Mouse (Mus musculus): ENCODE measurements around the gene Haus8.
A peak's percentile ranks its signal among the peaks of the same experiment; 100 is the strongest.
"Not testable (repeated sequence)": the region's sequence is repeated elsewhere in the genome, so short reads cannot be mapped to it uniquely, and the experiment has no call there.

The Haus8 gene

GRCm38 (mm10) chr8:71272286-71273150, at the start of gene Haus8, which contains the start of gene Myo9b:
Gene Haus8, minus strand, starts transcription at chr8:71272934.
Gene Myo9b, plus strand, starts transcription at chr8:71272714.
- peak; percentile 99 for DNase-seq

DNA sequence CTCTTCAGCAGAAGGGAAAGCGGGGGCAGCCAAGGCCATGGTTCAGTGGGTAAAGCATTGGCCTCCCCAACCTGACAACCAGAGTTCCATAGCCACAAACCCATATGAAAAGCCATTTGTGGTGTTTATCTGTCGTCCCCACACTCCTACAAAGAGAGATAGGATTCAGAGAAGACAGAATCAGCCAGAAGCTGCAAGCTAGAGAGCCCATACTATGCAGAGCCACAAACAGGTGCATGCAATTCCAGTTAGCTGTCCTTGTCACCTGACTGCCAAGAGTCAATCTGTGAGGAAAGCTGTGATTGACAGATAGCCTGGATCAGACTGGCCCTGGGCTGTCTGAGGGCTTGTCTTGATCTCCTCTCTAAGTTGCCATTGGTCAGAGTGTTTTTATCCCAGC, 47.0 kb upstream of the Haus8 start:
- DNase-seq, result not testable (repeated sequence)

GRCm38 (mm10) chr8:71318610-71319009, 45.9 kb upstream of the Haus8 start:
- not testable (repeated sequence) for DNase-seq

DNA sequence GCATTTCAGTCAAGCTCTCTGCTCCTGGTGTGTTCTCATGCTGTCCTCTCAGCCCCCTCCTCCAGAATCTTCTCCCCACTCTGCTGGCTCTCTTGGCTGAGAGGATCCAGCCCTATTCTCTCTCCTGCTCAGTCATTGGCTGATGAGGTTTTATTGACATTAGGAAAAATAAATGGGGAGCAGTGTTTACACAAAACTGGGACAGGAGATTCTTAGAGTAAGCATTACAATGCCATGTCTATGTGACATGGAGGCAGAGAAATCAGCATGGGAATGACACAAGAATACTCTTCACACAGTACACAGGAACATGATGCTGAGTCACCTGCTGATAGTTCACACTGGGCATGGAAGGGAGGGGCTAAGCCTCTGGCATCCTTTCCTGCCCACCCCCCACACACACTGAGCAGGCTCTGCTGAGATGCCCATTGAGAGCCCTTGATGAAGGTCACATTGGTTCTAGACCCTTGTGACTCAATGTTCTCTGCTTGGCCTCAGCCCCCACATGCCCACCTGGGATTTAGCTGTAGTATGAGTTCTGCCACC, 43.8 kb upstream of the Haus8 start:
- no peak for DNase-seq

- no peak for DNase-seq
Observed at GRCm38 (mm10) chr8:71315972-71316371, 43.2 kb upstream of the Haus8 start.

DNA sequence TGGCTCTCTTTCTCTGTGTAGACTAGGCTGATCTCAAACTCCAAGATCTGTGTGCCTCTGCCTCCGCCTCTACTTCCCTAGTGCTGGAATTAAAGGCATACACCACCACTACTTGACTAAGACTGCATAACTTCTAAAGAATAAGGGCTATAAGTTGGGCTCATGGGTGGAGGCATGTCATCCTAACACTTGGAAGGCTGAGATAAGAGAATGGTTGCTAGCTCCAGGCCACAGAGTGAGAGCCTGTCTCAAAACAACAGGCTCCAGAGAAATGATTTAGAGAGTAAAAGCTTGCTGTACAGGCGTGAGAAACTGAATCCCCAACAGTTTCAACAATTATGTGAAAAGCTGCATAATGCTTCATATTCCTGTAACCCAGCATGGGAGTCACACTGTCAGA, 41.2 kb upstream of the Haus8 start:
- no peak for DNase-seq

- peak in 1 of 2 experiments; percentile 4 for DNase-seq
Observed at GRCm38 (mm10) chr8:71312700-71313099, 40.0 kb upstream of the Haus8 start.

DNA sequence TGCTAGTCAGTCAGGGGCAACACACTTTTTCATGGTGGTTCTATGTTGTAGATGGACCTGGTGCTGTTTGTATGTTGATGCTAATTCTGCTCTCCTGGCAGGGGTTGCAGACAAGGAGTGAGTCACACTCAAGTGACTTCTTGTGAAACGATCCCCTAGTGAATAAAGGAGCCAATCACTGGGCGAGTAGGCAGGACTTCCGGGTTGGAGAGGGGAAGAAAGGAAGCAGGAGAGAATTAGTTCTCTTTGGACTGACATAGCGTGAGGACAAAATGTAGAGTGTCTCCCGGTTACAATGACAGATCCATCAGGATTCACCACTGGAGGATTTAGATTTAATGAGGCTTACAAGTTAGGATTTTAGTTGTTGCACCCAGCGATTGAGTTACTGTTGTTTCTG, 37.7 kb upstream of the Haus8 start:
- no peak for DNase-seq

- no peak for DNase-seq
Observed at GRCm38 (mm10) chr8:71307913-71308312, 35.2 kb upstream of the Haus8 start.

DNA sequence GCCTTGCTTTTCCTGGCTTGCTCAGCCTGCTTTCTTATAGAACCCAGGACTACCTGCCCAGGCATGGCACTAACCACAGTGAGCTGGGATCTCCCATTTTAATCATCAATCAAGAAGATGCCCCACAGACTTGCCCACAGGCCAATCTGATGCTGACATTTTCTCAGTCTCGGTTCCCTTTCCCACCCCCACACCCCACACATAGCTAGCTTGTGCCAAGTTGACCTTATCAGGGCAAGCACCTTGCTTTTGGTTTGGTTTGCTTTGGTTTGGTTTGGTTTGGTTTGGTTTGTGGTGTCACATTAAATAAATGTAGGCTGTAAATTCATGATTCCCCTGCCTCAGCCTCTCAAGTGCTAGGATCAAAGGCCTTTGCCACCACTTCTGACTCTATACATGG, 34.6 kb upstream of the Haus8 start:
- no peak for DNase-seq

- no peak for DNase-seq
Observed at GRCm38 (mm10) chr8:71305988-71306387, 33.3 kb upstream of the Haus8 start.

- DNase-seq, result no peak
Observed at GRCm38 (mm10) chr8:71303632-71304031, 30.9 kb upstream of the Haus8 start.

DNA sequence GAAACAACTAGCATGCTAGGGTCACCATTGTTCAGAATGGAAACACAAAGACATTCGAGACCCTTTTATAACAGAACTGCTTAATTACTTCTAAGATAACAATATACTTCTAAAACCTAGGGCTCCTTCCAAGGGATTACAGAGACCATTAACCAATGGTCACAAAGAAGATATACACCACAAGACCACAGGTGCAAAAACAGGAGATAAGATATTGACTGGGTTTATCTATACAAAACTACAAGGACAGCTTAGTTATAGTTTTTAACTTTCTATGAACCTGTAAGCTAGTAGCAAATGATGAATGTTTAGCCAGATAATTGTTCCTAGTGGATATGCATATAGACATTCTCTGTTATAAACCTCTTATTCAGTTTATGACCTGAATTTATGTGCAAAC, 30.1 kb upstream of the Haus8 start:
- DNase-seq, result no peak

DNA sequence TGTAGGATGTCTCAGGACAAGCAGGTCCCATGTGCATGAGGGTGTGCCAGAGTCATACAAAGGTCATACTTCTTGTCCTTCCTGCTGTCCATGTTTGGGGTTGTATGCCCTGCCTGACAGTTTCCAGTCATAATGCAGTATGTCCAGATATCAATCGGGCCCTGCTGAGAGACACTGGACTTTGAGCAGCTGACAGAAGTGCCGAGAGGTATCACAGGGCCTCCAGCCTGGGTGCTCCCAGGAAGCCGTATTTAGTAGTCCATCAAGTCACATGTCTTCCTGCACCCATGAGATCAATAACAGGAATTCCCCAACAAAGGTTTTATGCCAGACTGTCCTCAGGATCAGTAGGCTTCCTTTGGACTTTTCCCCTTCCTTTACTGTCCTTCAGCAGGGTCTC, 27.0 kb upstream of the Haus8 start:
- no peak for DNase-seq

DNA sequence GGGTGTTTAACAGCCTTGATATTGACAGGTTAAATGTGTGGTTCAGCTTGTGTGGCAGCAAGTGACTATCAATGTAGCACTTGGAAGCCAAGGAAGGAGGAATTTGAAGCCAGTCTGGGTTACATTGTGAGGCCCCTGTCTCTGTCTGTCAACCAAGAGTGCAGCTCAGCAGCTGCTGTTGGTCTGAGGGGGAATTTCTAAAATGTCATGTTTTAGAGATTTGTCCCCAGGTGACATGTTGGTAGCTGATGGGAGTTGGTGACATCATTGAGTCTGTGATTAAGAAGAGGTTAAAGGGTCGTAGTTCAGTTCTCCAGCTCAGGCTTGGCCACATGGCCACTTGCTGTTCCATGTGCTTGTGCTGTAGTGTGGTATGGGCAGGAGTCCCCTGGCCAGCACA, 24.7 kb upstream of the Haus8 start:
- DNase-seq, result no peak

GRCm38 (mm10) chr8:71296784-71297183, 24.1 kb upstream of the Haus8 start:
- DNase-seq, result no peak

- DNase-seq, result no peak
Observed at GRCm38 (mm10) chr8:71296188-71296621, 23.5 kb upstream of the Haus8 start.

DNA sequence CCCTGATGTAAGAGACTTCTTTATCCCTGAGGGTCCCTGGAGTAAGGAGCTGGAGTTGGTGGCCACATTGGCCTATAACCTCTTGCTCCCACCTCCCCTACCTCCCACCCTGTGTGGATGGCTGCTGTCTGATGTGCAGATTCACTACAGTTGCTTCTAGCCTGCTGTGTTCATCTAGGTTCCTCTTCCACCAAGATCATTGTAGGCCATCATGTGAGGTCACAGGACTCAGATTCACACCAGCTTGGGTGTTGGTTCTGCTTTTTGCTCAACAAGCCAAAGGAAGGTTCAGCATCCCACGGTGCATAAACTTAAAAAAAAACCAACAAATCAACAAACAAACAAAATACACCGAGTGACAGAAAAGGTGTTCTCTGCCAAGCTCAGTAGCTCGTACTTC, 21.2 kb upstream of the Haus8 start:
- not testable (repeated sequence) for DNase-seq

GRCm38 (mm10) chr8:71291351-71291750, 18.6 kb upstream of the Haus8 start:
- no peak for DNase-seq

DNA sequence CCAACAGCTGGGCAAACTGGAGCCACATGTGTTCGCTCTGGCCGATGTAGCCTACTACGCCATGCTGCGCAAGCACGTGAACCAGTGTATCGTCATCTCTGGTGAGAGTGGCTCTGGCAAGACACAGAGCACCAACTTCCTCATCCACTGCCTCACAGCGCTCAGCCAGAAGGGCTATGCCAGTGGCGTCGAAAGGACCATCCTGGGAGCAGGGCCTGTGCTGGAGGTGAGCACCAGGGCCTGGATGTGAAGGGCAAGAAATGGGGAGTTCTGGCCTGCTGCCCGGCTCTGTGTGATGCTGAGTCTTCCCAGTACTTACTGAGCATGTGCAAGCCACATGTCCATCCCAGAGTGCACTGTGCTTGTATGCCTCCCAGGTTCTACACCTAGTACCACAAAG, 18.2 kb upstream of the Haus8 start:
- DNase-seq, result no peak

DNA sequence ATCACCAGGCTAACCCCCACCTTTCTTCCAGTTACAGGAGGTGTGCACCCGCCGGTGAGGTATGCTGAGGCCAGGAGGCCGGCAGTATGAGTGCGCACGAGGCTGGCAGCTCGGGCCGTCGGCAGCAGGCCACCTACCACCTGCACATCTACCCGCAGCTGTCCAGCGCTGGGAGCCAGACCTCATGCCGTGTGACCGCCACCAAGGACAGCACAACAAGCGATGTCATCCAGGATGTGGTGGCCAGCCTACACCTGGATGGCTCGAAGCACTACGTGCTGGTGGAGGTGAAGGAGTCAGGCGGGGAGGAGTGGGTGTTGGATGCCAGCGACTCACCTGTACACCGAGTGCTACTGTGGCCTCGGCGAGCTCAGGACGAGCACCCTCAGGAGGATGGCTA, 17.5 kb upstream of the Haus8 start:
- DNase-seq, result no peak

DNA sequence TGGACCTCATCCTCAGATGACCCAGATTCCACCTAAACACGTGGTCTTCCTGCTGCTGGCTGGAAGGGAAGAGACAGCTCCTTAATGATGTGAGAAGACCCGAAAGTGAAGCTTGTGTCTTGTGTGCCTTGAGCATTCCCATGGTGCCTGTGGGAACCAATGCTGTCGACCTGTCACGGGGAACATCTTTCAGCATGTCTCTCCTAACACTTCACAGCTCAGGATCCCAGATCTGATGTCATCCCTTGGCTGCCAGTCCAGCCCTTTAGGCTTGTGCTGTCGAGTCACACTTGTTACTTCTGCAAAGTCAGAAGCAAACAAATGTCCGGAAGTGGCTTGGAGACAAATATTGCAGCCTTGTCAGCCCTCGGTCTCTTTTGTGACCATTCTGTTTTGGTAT, 16.4 kb upstream of the Haus8 start:
- no peak for DNase-seq

- no peak for DNase-seq
Observed at GRCm38 (mm10) chr8:71288441-71288949, 15.8 kb upstream of the Haus8 start.

DNA sequence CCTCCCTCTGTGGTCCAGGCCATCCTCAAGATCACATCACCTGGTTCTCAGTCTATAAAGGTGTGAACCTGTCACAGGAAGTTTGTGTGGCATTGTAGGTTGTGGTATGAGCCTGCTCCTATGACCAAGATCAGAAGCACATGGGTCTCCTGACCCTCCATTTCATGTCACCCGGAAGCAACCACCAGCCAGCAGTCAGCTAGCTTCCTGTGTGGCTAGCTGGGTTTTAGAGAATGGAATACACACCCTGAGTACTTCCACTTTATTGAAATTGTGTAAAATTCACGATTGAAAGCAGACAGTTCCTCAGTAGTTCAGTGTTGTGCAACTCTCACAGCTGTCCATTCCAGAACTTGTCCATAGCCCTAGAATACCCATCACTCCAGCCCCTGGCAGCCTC, 13.5 kb upstream of the Haus8 start:
- not testable (repeated sequence) for DNase-seq
